Comparison of ENCODE assay signal across 17 mouse cellular contexts in genomic region chr17:90546806-90547205, GRCm38 (mm10).
"Had no signal": no experiment of that assay in that cellular context is flagged by ENCODE, and none has a peak within 500 bp of the region (broad histone marks: within the 10 kb centered on the region; RNA-seq: fewer than 3 reads in every experiment).

No protein-coding gene starts in this region.

- DNase-seq: lung, adult 18-20 months; lung, embryonic 14.5 days; lung, postnatal 10 days; lung, postnatal 4 days; retina, postnatal 1 day; right cerebral cortex, adult 18-20 months; right cerebral cortex, postnatal 25 days; right cerebral cortex, postnatal 4 days; spleen, adult 18-20 months; thymus, adult 18-20 months; thymus, postnatal 14 days; thymus, postnatal 36 days had no signal

- H3K36me3 ChIP-seq: midbrain, embryonic 10.5 days; neural tube, embryonic 13.5 days; neural tube, embryonic 15.5 days had no signal

- H3K9ac ChIP-seq: lung, embryonic 14.5 days; neural tube, embryonic 13.5 days; neural tube, embryonic 15.5 days had no signal

- H3K27ac ChIP-seq: midbrain, embryonic 10.5 days; neural tube, embryonic 15.5 days had no signal

- H3K27me3 ChIP-seq: neural tube, embryonic 13.5 days; neural tube, embryonic 15.5 days had no signal

- H3K9me3 ChIP-seq: midbrain, embryonic 10.5 days; neural tube, embryonic 13.5 days; neural tube, embryonic 15.5 days had no signal

- H3K4me3 ChIP-seq: midbrain, embryonic 10.5 days; myocyte; neural tube, embryonic 13.5 days; neural tube, embryonic 15.5 days had no signal

- ATAC-seq: midbrain, embryonic 16.5 days had no signal

- H3K4me2 ChIP-seq: lung, embryonic 14.5 days; neural tube, embryonic 13.5 days; neural tube, embryonic 15.5 days had no signal
